Mouse (Mus musculus) ES-Bruce4 (cell line): ENCODE data around the gene Aqp8.
A peak's percentile ranks its signal among the peaks of the same experiment; 100 is the strongest.

Source experiments
- CTCF ChIP-seq: IDR thresholded peaks from one replicate; pipeline ENCODE4 v1.8.1; 2011; ENCODE audit warnings: low read depth, low read length
- POLR2A ChIP-seq: IDR thresholded peaks from one replicate; pipeline ENCODE4 v1.8.1; 2011; ENCODE audit warnings: low read length; ENCODE audit not compliant: insufficient read depth

DNA sequence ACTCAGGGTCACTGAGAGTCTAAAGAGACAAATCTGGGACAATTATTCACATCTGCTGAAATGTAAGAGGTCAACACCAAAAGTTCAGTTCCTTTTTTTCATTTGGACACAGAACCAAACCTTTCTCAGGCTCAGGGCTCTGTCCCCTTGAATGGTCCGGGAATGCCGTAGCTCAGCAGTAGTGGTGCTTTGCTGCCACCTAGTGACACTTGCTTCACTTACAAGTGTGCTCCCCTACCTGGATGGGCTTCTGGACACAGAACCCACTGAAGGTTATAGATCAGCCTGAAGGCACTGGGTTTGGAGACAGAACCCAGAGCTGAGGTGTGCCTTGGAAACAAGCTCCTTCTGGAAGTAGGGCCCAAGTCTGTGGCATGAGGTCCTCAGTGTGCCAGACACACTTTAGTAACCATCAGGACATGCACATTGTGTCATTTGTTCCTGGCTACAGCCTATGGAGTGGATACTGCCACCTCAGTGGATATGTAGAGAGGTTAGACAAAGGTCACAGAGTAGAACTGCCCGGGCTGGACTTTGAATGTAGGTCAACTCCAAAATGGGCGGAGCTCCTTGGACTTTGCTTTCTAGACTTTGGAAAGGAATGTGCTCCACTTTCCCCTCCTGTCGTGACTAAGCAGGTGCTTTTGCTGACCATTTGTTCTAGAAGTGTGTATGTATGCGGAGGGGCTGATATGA is 3.7 kb downstream of the Aqp8 start:
- peak; percentile 97 for TF ChIP-seq CTCF
- TF ChIP-seq POLR2A, result no peak
